ENCODE assay signal across 15 mouse cellular contexts in genomic region chr7:78886496-78886895, GRCm38 (mm10). TPM values are rescaled to one million over a fixed set of nuclear protein-coding genes. Genes with fewer than 3 reads are reported as not detected.
DNase-seq lines count a peak whose midpoint lies in the region; ATAC-seq and TF ChIP-seq lines count a peak whose summit lies in the region.
"Had no signal": no experiment of that assay in that cellular context is flagged by ENCODE, and none has a peak within 500 bp of the region (broad histone marks: within the 10 kb centered on the region; RNA-seq: fewer than 3 reads in every experiment).

No protein-coding gene starts in this region.

- peaks cover 2% of the 10 kb centered on the region; the same call in 1 of the 2 replicates for H3K27me3 ChIP-seq in forebrain, embryonic 11.5 days (ENCODE audit: control insufficient read depth, insufficient read depth, low read length)
- no peaks in the 10 kb centered on the region for H3K27me3 ChIP-seq in hindbrain, embryonic 14.5 days (ENCODE audit: control insufficient read depth, insufficient read depth, low read length)
- H3K27me3 ChIP-seq in midbrain, embryonic 15.5 days (replicated peaks) = peaks cover 5% of the 10 kb centered on the region; the same call in 1 of the 2 replicates
- peaks cover 24% of the 10 kb centered on the region for H3K27me3 ChIP-seq in lung, postnatal 0 days (replicated peaks; ENCODE audit: insufficient read depth, low read length)

- no peaks in the 10 kb centered on the region for H3K9me3 ChIP-seq in forebrain, embryonic 11.5 days (ENCODE audit: control insufficient read depth, low read length)
- H3K9me3 ChIP-seq in hindbrain, embryonic 14.5 days (ENCODE audit: control insufficient read depth, low read length) = no peaks in the 10 kb centered on the region
- no peaks in the 10 kb centered on the region for H3K9me3 ChIP-seq in midbrain, embryonic 15.5 days
- H3K9me3 ChIP-seq in lung, postnatal 0 days (ENCODE audit: low read length) = no peaks in the 10 kb centered on the region
- H3K9me3 ChIP-seq: embryonic facial prominence, embryonic 12.5 days had no signal

- peak overlapping the region; percentile 47; the same call in 1 of the 2 replicates for H3K9ac ChIP-seq in forebrain, embryonic 11.5 days (ENCODE audit: low read length)
- H3K9ac ChIP-seq in hindbrain, embryonic 14.5 days = peak overlapping the region; percentile 57
- no peak overlapping the region for H3K9ac ChIP-seq in midbrain, embryonic 15.5 days
- no peak overlapping the region for H3K9ac ChIP-seq in lung, postnatal 0 days (replicated peaks; ENCODE audit: low read depth)
- H3K9ac ChIP-seq: liver, postnatal 0 days had no signal

- TF ChIP-seq CTCF in lung, postnatal 0 days (IDR thresholded peaks at IDR 0.05) = no peak

- 39% methylated on average over 4 of the region's 4 CpGs for WGBS in forebrain, embryonic 11.5 days
- WGBS in hindbrain, embryonic 14.5 days = 14% methylated on average over 4 of the region's 4 CpGs
- 12% methylated on average over 4 of the region's 4 CpGs for WGBS in midbrain, embryonic 15.5 days
- 63% methylated on average over 4 of the region's 4 CpGs for WGBS in lung, postnatal 0 days

- peak overlapping the region; percentile 15; the same call in 1 of the 2 replicates for H3K4me3 ChIP-seq in forebrain, embryonic 11.5 days (ENCODE audit: low read depth, low read length)
- peak overlapping the region; percentile 65 for H3K4me3 ChIP-seq in hindbrain, embryonic 14.5 days (replicated peaks; ENCODE audit: low read length)
- H3K4me3 ChIP-seq in midbrain, embryonic 15.5 days = peak overlapping the region; percentile 17
- H3K4me3 ChIP-seq in lung, postnatal 0 days (ENCODE audit: low read depth, low read length) = no peak overlapping the region
- H3K4me3 ChIP-seq: embryonic facial prominence, embryonic 12.5 days had no signal

- peak overlapping the region; percentile 41 for H3K4me2 ChIP-seq in forebrain, embryonic 11.5 days (ENCODE audit: low read depth, low read length, severe bottlenecking)
- H3K4me2 ChIP-seq in hindbrain, embryonic 14.5 days (replicated peaks) = peak overlapping the region; percentile 84
- peak overlapping the region; percentile 62 for H3K4me2 ChIP-seq in midbrain, embryonic 15.5 days
- H3K4me2 ChIP-seq in lung, postnatal 0 days (replicated peaks; ENCODE audit: low read depth, low read length) = no peak overlapping the region
- H3K4me2 ChIP-seq: embryonic facial prominence, embryonic 12.5 days had no signal

- intact Hi-C loops in heart, postnatal 25 days (cut with DNase I) = no loop called here

- peaks cover 36% of the 10 kb centered on the region for H3K4me1 ChIP-seq in forebrain, embryonic 11.5 days (replicated peaks; ENCODE audit: control insufficient read depth, insufficient read depth, low read length)
- peaks cover 53% of the 10 kb centered on the region for H3K4me1 ChIP-seq in hindbrain, embryonic 14.5 days (replicated peaks; ENCODE audit: control insufficient read depth, insufficient read depth, low read length)
- H3K4me1 ChIP-seq in midbrain, embryonic 15.5 days = peaks cover 48% of the 10 kb centered on the region
- no peaks in the 10 kb centered on the region for H3K4me1 ChIP-seq in lung, postnatal 0 days (ENCODE audit: insufficient read depth, low read depth, low read length)

- peak; percentile 66 for DNase-seq in R1 (ENCODE audit: low read depth, low spot score)
- DNase-seq in forebrain, embryonic 11.5 days (ENCODE audit: low spot score) = no peak
- peak; percentile 59 for DNase-seq in hindbrain, embryonic 14.5 days (ENCODE audit: low spot score)
- no peak for DNase-seq in lung, postnatal 0 days (ENCODE audit: low spot score)
- DNase-seq in left cerebral cortex, adult 9 months (ENCODE audit: low spot score in 2 of 2) = no peak
- no peak for DNase-seq in heart, postnatal 25 days (ENCODE audit: low spot score)
- no peak for DNase-seq in c-Kit-positive CD71-positive TER-119-positive erythroid progenitor cells, embryonic 14.5 days (ENCODE audit: low spot score)
- DNase-seq: cerebellum, adult 9-11 months; heart, adult 18-20 months; heart, postnatal 10 days; kidney, adult 9 months; liver, postnatal 0 days had no signal

- no peaks in the 10 kb centered on the region; the same call in 1 of the 2 replicates for H3K36me3 ChIP-seq in forebrain, embryonic 11.5 days (ENCODE audit: control insufficient read depth, insufficient read depth, low read length)
- no peaks in the 10 kb centered on the region for H3K36me3 ChIP-seq in hindbrain, embryonic 14.5 days (replicated peaks; ENCODE audit: control insufficient read depth, insufficient read depth)
- H3K36me3 ChIP-seq in midbrain, embryonic 15.5 days (replicated peaks) = no peaks in the 10 kb centered on the region
- no peaks in the 10 kb centered on the region for H3K36me3 ChIP-seq in lung, postnatal 0 days (ENCODE audit: insufficient read depth, low read length)
- H3K36me3 ChIP-seq: embryonic facial prominence, embryonic 12.5 days had no signal

- peak overlapping the region; percentile 89 for H3K27ac ChIP-seq in forebrain, embryonic 11.5 days (ENCODE audit: low read depth, low read length)
- peak overlapping the region; percentile 91 for H3K27ac ChIP-seq in hindbrain, embryonic 14.5 days
- peak overlapping the region; percentile 93 for H3K27ac ChIP-seq in midbrain, embryonic 15.5 days
- no peak overlapping the region for H3K27ac ChIP-seq in lung, postnatal 0 days (ENCODE audit: low read length)
- H3K27ac ChIP-seq: embryonic facial prominence, embryonic 12.5 days had no signal

- TF ChIP-seq EP300 in lung, postnatal 0 days (IDR thresholded peaks at IDR 0.05) = no peak

- ATAC-seq in forebrain, embryonic 11.5 days (replicated peaks; ENCODE audit: low FRiP score) = 0 out of 2 replicates have a peak, but pooled peaks have one; percentile 1
- peak; percentile 5; the same call in 1 of the 2 replicates for ATAC-seq in hindbrain, embryonic 14.5 days (ENCODE audit: low FRiP score)
- no peak for ATAC-seq in midbrain, embryonic 15.5 days (replicated peaks)
- ATAC-seq in lung, postnatal 0 days = no peak
- ATAC-seq: activated CD4-positive, CD25-positive, alpha-beta regulatory T cell, adult 4 months; liver, postnatal 0 days had no signal

RNA-seq across cellular contexts. Expression of gene Aen, which starts 9.2 kb away (rescaled TPM):
- polyA plus RNA-seq in forebrain, embryonic 11.5 days (2014; fragmentation: Nextera tagmentation; extraction: Ambion mirVana) = 54.2 and 65.4 TPM in 2 replicates
- 42.0 and 44.1 TPM in 2 replicates for polyA plus RNA-seq in hindbrain, embryonic 14.5 days (2014; fragmentation: Nextera tagmentation; extraction: Ambion mirVana)
- 51.6 and 52.7 TPM in 2 replicates for polyA plus RNA-seq in midbrain, embryonic 15.5 days (2015; fragmentation: Nextera tagmentation; extraction: Ambion mirVana)
- 19.9 and 20.0 TPM in 2 replicates for polyA plus RNA-seq in lung, postnatal 0 days (2015; fragmentation: Nextera tagmentation; extraction: Ambion mirVana)
- 10 to 100 TPM; 33.3 to 35.5 TPM for total RNA-seq in heart, postnatal 25 days (2021)

RNA-seq across cellular contexts. Expression of gene Isg20, which starts 26.7 kb away (rescaled TPM):
- 0.39 and 0.51 TPM in 2 replicates for polyA plus RNA-seq in forebrain, embryonic 11.5 days (2014; fragmentation: Nextera tagmentation; extraction: Ambion mirVana)
- 0.55 and 1.2 TPM in 2 replicates for polyA plus RNA-seq in hindbrain, embryonic 14.5 days (2014; fragmentation: Nextera tagmentation; extraction: Ambion mirVana)
- 2.2 and 3.1 TPM in 2 replicates for polyA plus RNA-seq in midbrain, embryonic 15.5 days (2015; fragmentation: Nextera tagmentation; extraction: Ambion mirVana)
- 31.0 and 38.5 TPM in 2 replicates for polyA plus RNA-seq in lung, postnatal 0 days (2015; fragmentation: Nextera tagmentation; extraction: Ambion mirVana)
- 10 to 100 TPM; 11.8 to 16.4 TPM for total RNA-seq in heart, postnatal 25 days (2021)

RNA-seq across cellular contexts. Expression of gene Det1, which starts 39.4 kb away (rescaled TPM):
- polyA plus RNA-seq in forebrain, embryonic 11.5 days (2014; fragmentation: Nextera tagmentation; extraction: Ambion mirVana) = 24.3 and 24.8 TPM in 2 replicates
- 12.7 and 13.5 TPM in 2 replicates for polyA plus RNA-seq in hindbrain, embryonic 14.5 days (2014; fragmentation: Nextera tagmentation; extraction: Ambion mirVana)
- 14.3 and 15.9 TPM in 2 replicates for polyA plus RNA-seq in midbrain, embryonic 15.5 days (2015; fragmentation: Nextera tagmentation; extraction: Ambion mirVana)
- polyA plus RNA-seq in lung, postnatal 0 days (2015; fragmentation: Nextera tagmentation; extraction: Ambion mirVana) = 7.8 and 8.5 TPM in 2 replicates
- 10 to 100 TPM; 12.1 to 13.9 TPM for total RNA-seq in heart, postnatal 25 days (2021)

Comparison
In these comparisons a context has a peak if more than half of its experiments do, and no peak if none do; other contexts are left out.
1. DNase-seq: peak in R1 (single experiment) and hindbrain, embryonic 14.5 days (single experiment); none in forebrain, embryonic 11.5 days (single experiment), lung, postnatal 0 days (single experiment), left cerebral cortex, adult 9 months (0 of 2), heart, postnatal 25 days (single experiment) and c-Kit-positive CD71-positive TER-119-positive erythroid progenitor cells, embryonic 14.5 days (single experiment).
2. ATAC-seq: peak in forebrain, embryonic 11.5 days (single experiment) and hindbrain, embryonic 14.5 days (single experiment); none in midbrain, embryonic 15.5 days (single experiment) and lung, postnatal 0 days (single experiment).
3. H3K9ac ChIP-seq: peak in forebrain, embryonic 11.5 days (single experiment) and hindbrain, embryonic 14.5 days (single experiment); none in midbrain, embryonic 15.5 days (single experiment) and lung, postnatal 0 days (single experiment).